Mouse (Mus musculus) liver, postnatal 0 days (tissue): ENCODE data around the gene Grm4.

Experiments
- CTCF ChIP-seq: sonication (generic); IDR thresholded peaks from 2 replicates; pipeline ENCODE4 v1.5.1; 2016; ENCODE audit warnings: antibody characterized with exemption, low read depth
- EP300 ChIP-seq: IDR thresholded peaks from 2 replicates; pipeline ENCODE4 v1.6.1; 2016; ENCODE audit warnings: antibody characterized with exemption, low read depth, mild to moderate bottlenecking

- TF ChIP-seq CTCF (no peak), EP300 (no peak)
Measured at GRCm38 (mm10) chr17:27559596-27559995, 38.4 kb upstream of the Grm4 start.
